Mouse (Mus musculus) MEL (cell line): ENCODE measurements around the gene 4931414P19Rik. TPM values are rescaled to one million over a fixed set of nuclear protein-coding genes. Genes with fewer than 3 reads are reported as not detected.

Experiments used
- DNase-seq: peaks from one replicate; pipeline ENCODE4 v3.0.0; 2011; ENCODE audit warnings: low read depth, low spot score
- H3K27ac ChIP-seq: 2 replicates; pipeline ENCODE4 v1.5.1; 2012; ENCODE audit warnings: low read depth, mild to moderate bottlenecking, control low read depth, low read length, moderate library complexity; ENCODE audit not compliant: control insufficient read depth
- H3K27me3 ChIP-seq, 2 experiments: fragments of 150-350 bp in 1 of 2; sonication (generic) in 1 of 2; 2 replicates each; pipeline ENCODE4 v1.6.1; 2012; ENCODE audit warnings: low read length in 2 of 2, mild to moderate bottlenecking in 2 of 2, improper control_type of control experiment in 1 of 2, moderate library complexity in 1 of 2; ENCODE audit not compliant: insufficient read depth in 2 of 2, control insufficient read depth in 1 of 2
- H3K36me3 ChIP-seq, 2 experiments: 2 replicates each; pipeline ENCODE4 v1.6.1; 2012 to 2014; ENCODE audit warnings: low read length in 2 of 2, improper control_type of control experiment in 1 of 2, inconsistent platforms in 1 of 2, mild to moderate bottlenecking in 1 of 2; ENCODE audit not compliant: insufficient read depth in 2 of 2, control insufficient read depth in 1 of 2
- H3K4me1 ChIP-seq, 2 experiments: fragments of 150-350 bp in 1 of 2; sonication (generic) in 1 of 2; 2 replicates each; pipeline ENCODE4 v1.6.1; 2012; ENCODE audit warnings: low read length in 2 of 2, improper control_type of control experiment in 1 of 2, mild to moderate bottlenecking in 1 of 2; ENCODE audit not compliant: insufficient read depth in 2 of 2, control insufficient read depth in 1 of 2
- H3K4me3 ChIP-seq, 2 experiments: fragments of 150-350 bp in 1 of 2; sonication (generic) in 1 of 2; 2 replicates each; pipeline ENCODE4 v1.5.1; 2012; ENCODE audit warnings: low read depth in 2 of 2, low read length in 2 of 2, mild to moderate bottlenecking in 2 of 2, moderate library complexity in 2 of 2, control low read depth in 1 of 2, improper control_type of control experiment in 1 of 2; ENCODE audit not compliant: control insufficient read depth in 1 of 2, insufficient read depth in 1 of 2
- H3K79me2 ChIP-seq: 2 replicates; pipeline ENCODE4 v1.6.1; 2012; ENCODE audit warnings: mild to moderate bottlenecking, low read length, moderate library complexity; ENCODE audit not compliant: control insufficient read depth, poor library complexity, insufficient read depth
- H3K9ac ChIP-seq: 2 replicates; pipeline ENCODE4 v1.6.1; 2012; ENCODE audit warnings: low read depth, mild to moderate bottlenecking, control low read depth, low read length, moderate library complexity; ENCODE audit not compliant: control insufficient read depth, poor library complexity, severe bottlenecking
- H3K9me3 ChIP-seq: fragments of 150-350 bp; sonication (generic); replicated peaks from 2 replicates; pipeline ENCODE4 v1.6.1; 2012; ENCODE audit warnings: mild to moderate bottlenecking, low read length, improper control_type of control experiment, moderate library complexity; ENCODE audit not compliant: insufficient read depth
- CTCF ChIP-seq, 3 experiments: IDR thresholded peaks in 2 of 3; conservative IDR thresholded peaks in 1 of 3; 2 replicates each; pipeline ENCODE4 v1.5.1; 2011 to 2012; ENCODE audit warnings: low read length in 3 of 3, low read depth in 2 of 3, mild to moderate bottlenecking in 2 of 3, improper control_type of control experiment in 1 of 3, inconsistent platforms in 1 of 3, mixed read lengths in 1 of 3, moderate library complexity in 1 of 3; ENCODE audit not compliant: control insufficient read depth in 1 of 3, insufficient read depth in 1 of 3, poor library complexity in 1 of 3, severe bottlenecking in 1 of 3
- KAT2A ChIP-seq: conservative IDR thresholded peaks from 2 replicates; pipeline ENCODE4 v1.6.1; 2012; ENCODE audit warnings: low read depth, low read length, improper control_type of control experiment, inconsistent platforms
- MXI1 ChIP-seq: IDR thresholded peaks from 2 replicates; pipeline ENCODE4 v1.6.1; 2011; ENCODE audit warnings: mild to moderate bottlenecking, low read depth, low read length, improper control_type of control experiment
- NELFE ChIP-seq: IDR thresholded peaks from 2 replicates; pipeline ENCODE4 v1.6.1; 2011; ENCODE audit warnings: low read depth, low read length, improper control_type of control experiment
- POLR2AphosphoS2 ChIP-seq: IDR thresholded peaks from 2 replicates; pipeline ENCODE4 v1.6.1; 2011; ENCODE audit warnings: low read length, improper control_type of control experiment
- RAD21 ChIP-seq: IDR thresholded peaks from 2 replicates; pipeline ENCODE4 v1.6.1; 2011; ENCODE audit warnings: mild to moderate bottlenecking, low read depth, low read length, improper control_type of control experiment
- SIN3A ChIP-seq: IDR thresholded peaks from 2 replicates; pipeline ENCODE4 v1.6.1; 2012; ENCODE audit warnings: low read length, improper control_type of control experiment, inconsistent platforms
- SMC3 ChIP-seq: IDR thresholded peaks from 2 replicates; pipeline ENCODE4 v1.6.1; 2011; ENCODE audit warnings: low read depth, low read length, improper control_type of control experiment
- UBTF ChIP-seq: IDR thresholded peaks from 2 replicates; pipeline ENCODE4 v1.6.1; 2012; ENCODE audit warnings: low read depth, mild to moderate bottlenecking, inconsistent platforms, low read length, improper control_type of control experiment, moderate library complexity, borderline replicate concordance; ENCODE audit not compliant: insufficient read depth
- USF2 ChIP-seq, 2 experiments: IDR thresholded peaks; 2 replicates each; pipeline ENCODE4 v1.6.1; 2011 to 2012; ENCODE audit warnings: improper control_type of control experiment in 2 of 2, low read length in 2 of 2, borderline replicate concordance in 1 of 2, inconsistent platforms in 1 of 2, low read depth in 1 of 2, mild to moderate bottlenecking in 1 of 2; ENCODE audit not compliant: insufficient read depth in 1 of 2
- ZC3H11A ChIP-seq: IDR thresholded peaks from 2 replicates; pipeline ENCODE4 v1.6.1; 2012; ENCODE audit warnings: low read depth, mild to moderate bottlenecking, inconsistent platforms, low read length, improper control_type of control experiment
- ZKSCAN1 ChIP-seq: IDR thresholded peaks from 2 replicates; pipeline ENCODE4 v1.6.1; 2012; ENCODE audit warnings: low read depth, mild to moderate bottlenecking, inconsistent platforms, low read length, improper control_type of control experiment, moderate library complexity
- polyA plus RNA-seq, 2 experiments: library from polyadenylated mRNA; stranded (reverse) in 1 of 2; unstranded in 1 of 2; fragments of >175 nt in 1 of 2; fragments of >200 nt in 1 of 2; gene quantifications; 2 replicates each; pipeline versions ENCODE4 v1.2.1 to v1.2.4; 2012; ENCODE audit warnings: low replicate concordance in 2 of 2, low read depth in 1 of 2; ENCODE audit not compliant: insufficient read length in 2 of 2, insufficient read depth in 1 of 2, missing spikeins in 1 of 2
- total RNA-seq: library from RNA; depleted of rRNA; stranded (reverse); fragments of 300-350 nt; gene quantifications from 2 replicates; pipeline ENCODE4 v1.2.3, GENCODE M21; 2012

The 4931414P19Rik gene
- total and polyA plus RNA-seq, 3 experiments: 1.9 to 4.8 TPM; not detected in 1

DNA sequence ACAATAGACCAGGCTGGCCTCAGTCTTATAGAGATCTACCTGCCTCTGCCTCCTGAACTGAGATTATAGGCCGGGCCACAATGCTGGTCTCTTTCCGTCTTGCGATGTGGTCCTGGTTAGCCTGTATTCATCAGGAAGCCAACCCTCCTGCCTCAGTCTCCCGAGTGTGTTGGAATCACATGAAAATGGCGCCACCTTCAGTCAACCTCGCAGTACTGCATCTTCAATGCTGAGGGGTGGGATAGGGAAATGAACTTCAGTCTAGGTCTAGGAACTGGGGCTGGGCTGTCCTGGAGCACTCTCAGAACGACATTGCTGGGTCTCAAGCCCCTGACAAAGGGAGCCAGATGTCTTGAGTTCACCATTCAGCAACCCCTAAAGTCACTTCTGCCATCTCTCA lies 8.7 kb downstream of the 4931414P19Rik start:
- TF ChIP-seq USF2 (IDR thresholded peaks at IDR 0.05; ENCODE audit: borderline replicate concordance in 1 of 2, insufficient read depth in 1 of 2, low read depth in 1 of 2, low read length in 2 of 2) (no peak), ZC3H11A (peak; percentile 27), CTCF (IDR thresholded peaks at IDR 0.05 in 2 of 3, conservative IDR thresholded peaks at IDR 0.05 in 1 of 3; ENCODE audit: control insufficient read depth in 1 of 3, insufficient read depth in 1 of 3, low read depth in 2 of 3, low read length in 3 of 3, poor library complexity in 1 of 3, severe bottlenecking in 1 of 3) (peak; percentile 41 to 57 (median 46); a peak in 5 of 6 replicates), SMC3 (peak; percentile 30), RAD21 (peak; percentile 22)
- Histone ChIP-seq H3K4me1 (peaks cover 4 to 23% of the 10 kb centered on the region in 2 experiments), H3K79me2 (no peaks in the 10 kb centered on the region), H3K36me3 (peaks cover 0 to 13% of the 10 kb centered on the region in 2 experiments; a peak in 2 of 4 replicates), H3K4me3 (no peak overlapping the region), H3K9me3 (no peaks in the 10 kb centered on the region), H3K9ac (no peak overlapping the region), H3K27ac (no peak overlapping the region), H3K27me3 (no peaks in the 10 kb centered on the region)
- DNase-seq: no peak

DNA sequence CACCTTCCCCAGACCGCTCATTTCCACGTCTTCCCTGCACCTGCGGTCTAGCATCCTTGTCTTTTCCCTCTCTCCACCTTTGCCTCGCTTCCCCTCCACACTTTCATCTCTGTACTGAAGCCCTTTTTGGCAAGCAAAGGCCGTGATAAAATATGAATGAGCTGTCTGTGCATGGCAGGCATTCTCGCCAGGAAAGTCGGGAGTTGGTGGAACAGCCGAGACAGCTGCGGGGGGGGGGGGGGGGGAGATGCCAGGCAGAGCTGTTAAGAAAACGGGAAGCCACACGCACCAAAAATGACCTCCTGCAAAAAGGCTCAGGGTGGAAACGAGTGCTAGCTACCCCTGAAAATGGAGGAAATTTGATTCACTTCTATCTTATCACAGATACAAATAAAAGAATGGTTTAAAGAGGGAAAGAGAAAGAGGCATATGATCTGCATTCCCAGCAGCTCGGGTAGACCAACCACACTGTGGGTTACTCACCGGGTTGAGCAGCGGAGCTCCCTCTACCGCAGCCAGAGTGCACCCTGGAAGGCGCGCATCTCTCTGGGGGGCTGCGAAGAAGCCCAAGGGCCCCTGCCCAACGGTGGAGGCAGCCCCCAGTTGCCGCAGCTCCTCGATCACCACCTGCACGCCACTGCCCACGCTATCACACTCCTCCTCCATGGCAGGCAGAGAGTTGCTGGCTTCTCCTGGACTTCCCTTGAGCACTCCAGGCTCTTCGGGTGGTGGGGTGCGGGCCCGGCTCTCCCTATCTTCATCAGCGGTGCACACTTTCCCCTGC lies 11.0 kb downstream of the 4931414P19Rik start:
- no peak for DNase-seq
- TF ChIP-seq SIN3A: no peak
- TF ChIP-seq NELFE: no peak
- no peak for TF ChIP-seq ZKSCAN1
- TF ChIP-seq UBTF: no peak
- TF ChIP-seq RAD21: no peak
- TF ChIP-seq ZC3H11A: no peak
- no peak for TF ChIP-seq POLR2AphosphoS2
- Histone ChIP-seq H3K27ac (no peak overlapping the region), H3K36me3 (peaks cover 0 to 8% of the 10 kb centered on the region in 2 experiments; a peak in 2 of 4 replicates), H3K9me3 (no peaks in the 10 kb centered on the region), H3K27me3 (no peaks in the 10 kb centered on the region), H3K79me2 (no peaks in the 10 kb centered on the region), H3K9ac (no peak overlapping the region), H3K4me3 (no peak overlapping the region), H3K4me1 (peaks cover 3 to 19% of the 10 kb centered on the region in 2 experiments)

GRCm38 (mm10) chr14:54594055-54594454 lies 11.7 kb downstream of the 4931414P19Rik start:
- no peaks in the 10 kb centered on the region for H3K79me2 ChIP-seq
- H3K9ac ChIP-seq: no peak overlapping the region
- no peaks in the 10 kb centered on the region for H3K27me3 ChIP-seq
- H3K36me3 ChIP-seq: peaks cover 0 to 8% of the 10 kb centered on the region in 2 experiments; a peak in 2 of 4 replicates
- TF ChIP-seq MXI1: no peak
- peak in 2 of 3 experiments; percentile 40; a peak in 5 of 6 replicates for TF ChIP-seq CTCF (IDR thresholded peaks at IDR 0.05 in 2 of 3, conservative IDR thresholded peaks at IDR 0.05 in 1 of 3; ENCODE audit: control insufficient read depth in 1 of 3, insufficient read depth in 1 of 3, low read depth in 2 of 3, low read length in 3 of 3, poor library complexity in 1 of 3, severe bottlenecking in 1 of 3)
- TF ChIP-seq KAT2A: no peak
- no peak overlapping the region for H3K27ac ChIP-seq
- peaks cover 7 to 20% of the 10 kb centered on the region in 2 experiments for H3K4me1 ChIP-seq
- no peak for DNase-seq
- H3K4me3 ChIP-seq: no peak overlapping the region
- no peaks in the 10 kb centered on the region for H3K9me3 ChIP-seq
